Mouse (Mus musculus) cerebellum, adult 2 months (tissue): Measurements from ENCODE around the gene Gm5941. TPM values are rescaled to one million over a fixed set of nuclear protein-coding genes. Genes with fewer than 3 reads are reported as not detected.
"Not testable (repeated sequence)": the region's sequence is repeated elsewhere in the genome, so short reads cannot be mapped to it uniquely, and the experiment has no call there.

Experiments
- DNase-seq, 2 experiments: peaks; one replicate each; pipeline ENCODE4 v3.0.0; 2021
- H3K27ac ChIP-seq: fragments of 200-500 bp; 2 replicates; pipeline ENCODE4 v1.5.1; 2012; ENCODE audit warnings: low read length, control low read depth, inconsistent platforms; ENCODE audit not compliant: insufficient read depth
- H3K27me3 ChIP-seq: fragments of 200-500 bp; 2 replicates; pipeline ENCODE4 v1.6.1; 2012; ENCODE audit warnings: inconsistent platforms, mild to moderate bottlenecking, low read length, moderate library complexity; ENCODE audit not compliant: control insufficient read depth, insufficient read depth
- H3K4me1 ChIP-seq: fragments of 200-500 bp; 2 replicates; pipeline ENCODE4 v1.6.1; 2011; ENCODE audit warnings: low read length; ENCODE audit not compliant: control insufficient read depth, insufficient read depth
- H3K4me3 ChIP-seq: fragments of 200-500 bp; replicated peaks from 2 replicates; pipeline ENCODE3; 2011; ENCODE audit warnings: mild to moderate bottlenecking, low read depth, low read length, control low read depth; ENCODE audit not compliant: insufficient read depth
- CTCF ChIP-seq: fragments of 200-500 bp; IDR thresholded peaks from 2 replicates; pipeline ENCODE4 v1.5.1; 2011; ENCODE audit warnings: low read depth, mild to moderate bottlenecking, control low read depth, low read length, moderate library complexity, borderline replicate concordance; ENCODE audit not compliant: insufficient read depth
- POLR2A ChIP-seq: fragments of 200-500 bp; IDR thresholded peaks from 2 replicates; pipeline ENCODE4 v1.6.1; 2011; ENCODE audit warnings: low read length, control low read depth, borderline replicate concordance; ENCODE audit not compliant: insufficient read depth
- WGBS: fragments of 180-500 bp; shearing (Covaris S2); methylation state at CpG from one replicate; pipeline ENCODE4 v1.1.7; 2018; 5-methylcytosine and 5-hydroxymethylcytosine counted together
- polyA plus RNA-seq: library from polyadenylated mRNA; depleted of rRNA; stranded (reverse); fragments of >200 nt; gene quantifications from 2 replicates; pipeline ENCODE4 v1.2.3, GENCODE M21; 2012; rRNA removed

The Gm5941 gene
- not detected in 2 replicates for polyA plus RNA-seq

DNA sequence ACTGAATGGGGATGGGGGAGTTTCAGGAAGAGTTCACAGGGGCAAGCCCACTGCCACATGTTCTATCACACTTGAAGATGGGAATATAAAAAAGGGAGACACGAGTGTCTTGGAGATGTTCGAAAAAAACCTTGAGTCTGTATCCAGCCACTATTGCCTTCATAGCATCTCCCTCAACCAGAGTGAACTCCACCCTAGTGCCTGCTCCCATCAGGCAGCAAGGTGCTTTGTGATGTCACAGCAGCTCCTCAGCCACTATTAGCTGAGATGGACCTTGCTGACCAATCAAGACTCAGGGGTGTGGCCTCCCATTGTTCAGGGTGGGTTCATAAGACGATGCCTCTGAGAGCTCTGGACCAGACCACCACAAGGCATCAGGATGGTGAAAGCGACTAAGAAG lies at the start of gene Gm5941:
Gm5941 (plus strand) TSS at position 301 of the 400 bp plus-strand sequence.
- not testable (repeated sequence) for H3K4me1 ChIP-seq, DNase-seq, H3K4me3 ChIP-seq, H3K27me3 ChIP-seq, H3K27ac ChIP-seq
- 92% methylated on average over 4 of the region's 4 CpGs for WGBS

DNA sequence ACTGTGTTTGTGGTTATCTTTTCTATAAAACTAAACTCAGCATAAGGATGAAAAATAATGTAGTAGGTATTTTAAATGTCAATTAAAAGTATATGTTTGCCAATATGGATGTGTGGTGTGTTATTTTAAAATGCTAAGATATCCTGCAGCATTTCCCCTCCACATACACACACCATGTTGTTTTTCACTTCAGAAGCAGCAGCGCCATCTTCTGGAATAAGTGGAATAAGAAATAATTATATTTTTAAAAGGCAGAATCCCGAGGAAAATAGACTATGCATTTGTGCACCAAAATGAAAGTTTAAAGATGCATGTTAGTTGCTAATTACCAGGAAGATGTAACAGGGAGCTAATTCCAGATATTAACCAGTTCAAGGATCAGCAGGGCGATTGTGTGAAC lies 29.3 kb upstream of the Gm5941 start:
- H3K4me1 ChIP-seq = no peaks in the 10 kb centered on the region
- no peak for TF ChIP-seq CTCF
- no peak for TF ChIP-seq POLR2A
- WGBS = 28% methylated on average over 3 of the region's 3 CpGs
- H3K27me3 ChIP-seq = no peaks in the 10 kb centered on the region
- no peak overlapping the region for H3K4me3 ChIP-seq
- no peak overlapping the region for H3K27ac ChIP-seq
- no peak for DNase-seq

- Histone ChIP-seq H3K4me1 (no peaks in the 10 kb centered on the region), H3K27me3 (no peaks in the 10 kb centered on the region), H3K4me3 (no peak overlapping the region), H3K27ac (no peak overlapping the region)
- TF ChIP-seq CTCF = no peak
- no peak for TF ChIP-seq POLR2A
- DNase-seq = no peak
- 72% methylated on average over 4 of the region's 4 CpGs for WGBS
Measured at GRCm38 (mm10) chrX:92464773-92465172, 25.0 kb upstream of the Gm5941 start.

DNA sequence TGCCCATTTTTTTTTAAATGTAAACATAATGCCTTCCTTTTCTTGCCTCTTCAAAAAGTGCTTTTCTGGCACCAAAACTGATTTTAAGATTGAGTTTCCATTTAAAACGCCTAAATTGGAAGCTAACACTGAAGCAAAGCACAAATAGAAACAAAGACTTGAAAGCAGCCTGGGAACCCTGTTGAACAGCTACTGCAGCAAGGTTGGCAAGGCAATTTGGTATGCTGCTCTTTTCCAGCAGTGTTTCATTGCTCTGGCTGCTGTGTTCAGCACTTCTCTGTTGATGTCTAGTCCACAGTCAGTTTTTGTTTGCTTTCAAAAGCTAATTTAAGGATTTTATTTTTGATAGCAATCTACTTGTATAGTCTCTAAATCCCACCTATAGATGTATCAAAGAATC lies 8.5 kb downstream of the Gm5941 start:
- WGBS = 18% methylated on average over 1 of the region's 1 CpGs
- H3K27me3 ChIP-seq = no peaks in the 10 kb centered on the region
- no peaks in the 10 kb centered on the region for H3K4me1 ChIP-seq
- TF ChIP-seq POLR2A (no peak), CTCF (no peak)
- DNase-seq = no peak
- H3K4me3 ChIP-seq = no peak overlapping the region
- H3K27ac ChIP-seq = no peak overlapping the region

GRCm38 (mm10) chrX:92527826-92528225 lies 38.1 kb downstream of the Gm5941 start:
- DNase-seq = no peak
- Histone ChIP-seq H3K27me3 (no peaks in the 10 kb centered on the region), H3K4me3 (no peak overlapping the region), H3K4me1 (no peaks in the 10 kb centered on the region), H3K27ac (no peak overlapping the region)
- TF ChIP-seq CTCF = no peak
- no peak for TF ChIP-seq POLR2A
- 84% methylated on average over 1 of the region's 1 CpGs for WGBS

Other genes starting within 250 kb of the Gm5941 start
- gene Mageb18, start 109.6 kb downstream of the Gm5941 start, polyA plus RNA-seq = not detected in 2 replicates